Mouse (Mus musculus): Measurements from ENCODE around the gene Fuca1. TPM values are rescaled to one million over a fixed set of nuclear protein-coding genes. Genes with fewer than 3 reads are reported as not detected.
"Not testable (repeated sequence)": the region's sequence is repeated elsewhere in the genome, so short reads cannot be mapped to it uniquely, and the experiment has no call there.

The Fuca1 gene
- polyA plus RNA-seq, 1 experiment from 2014 or later = 78.4 TPM

GRCm38 (mm10) chr4:135971805-135972555 lies 51.4 kb downstream of the Fuca1 start:
- Histone ChIP-seq H3K27ac (ENCODE audit: low read depth, low read length) (peak overlapping the region; percentile 72), H3K9ac (ENCODE audit: low read depth, low read length) (peak overlapping the region; percentile 87), H3K4me1 (ENCODE audit: control insufficient read depth, insufficient read depth, low read depth, low read length) (peaks cover 13% of the 10 kb centered on the region), H3K4me2 (ENCODE audit: low read length) (peak overlapping the region; percentile 95), H3K36me3 (ENCODE audit: control insufficient read depth, insufficient read depth, low read length) (peaks cover 45% of the 10 kb centered on the region), H3K27me3 (replicated peaks; ENCODE audit: control insufficient read depth, insufficient read depth, low read length) (no peaks in the 10 kb centered on the region), H3K9me3 (ENCODE audit: control insufficient read depth, low read length) (no peaks in the 10 kb centered on the region), H3K4me3 (ENCODE audit: low read length) (peak overlapping the region; percentile 79)
- ATAC-seq = peak; percentile 75
- under 1% methylated on average over 35 of the region's 35 CpGs for WGBS

GRCm38 (mm10) chr4:135972556-135972906 lies 52.0 kb downstream of the Fuca1 start, which contains the start of gene Lypla2:
Gene Lypla2 (minus strand): TSS chr4:135972626.
- no peaks in the 10 kb centered on the region for H3K27me3 ChIP-seq (replicated peaks; ENCODE audit: control insufficient read depth, insufficient read depth, low read length)
- H3K4me3 ChIP-seq (ENCODE audit: low read length) = peak within 1 kb of the TSS; percentile 79
- 1% methylated on average over 19 of the region's 19 CpGs for WGBS
- H3K9me3 ChIP-seq (ENCODE audit: control insufficient read depth, low read length) = no peaks in the 10 kb centered on the region
- peak within 1 kb of the TSS; percentile 72 for H3K27ac ChIP-seq (ENCODE audit: low read depth, low read length)
- H3K9ac ChIP-seq (ENCODE audit: low read depth, low read length) = peak within 1 kb of the TSS; percentile 87
- H3K4me1 ChIP-seq (ENCODE audit: control insufficient read depth, insufficient read depth, low read depth, low read length) = peaks cover 13% of the 10 kb centered on the region
- peaks cover 40% of the 10 kb centered on the region for H3K36me3 ChIP-seq (ENCODE audit: control insufficient read depth, insufficient read depth, low read length)
- H3K4me2 ChIP-seq (ENCODE audit: low read length) = peak within 1 kb of the TSS; percentile 95
- ATAC-seq = peak; percentile 90

GRCm38 (mm10) chr4:135972911-135973811 lies 52.6 kb downstream of the Fuca1 start:
- Histone ChIP-seq H3K9ac (ENCODE audit: low read depth, low read length) (peak overlapping the region; percentile 42), H3K9me3 (ENCODE audit: control insufficient read depth, low read length) (no peaks in the 10 kb centered on the region), H3K27me3 (replicated peaks; ENCODE audit: control insufficient read depth, insufficient read depth, low read length) (no peaks in the 10 kb centered on the region), H3K4me2 (ENCODE audit: low read length) (peak overlapping the region; percentile 95), H3K36me3 (ENCODE audit: control insufficient read depth, insufficient read depth, low read length) (peaks cover 35% of the 10 kb centered on the region), H3K4me3 (ENCODE audit: low read length) (peak overlapping the region; percentile 79), H3K27ac (ENCODE audit: low read depth, low read length) (no peak overlapping the region), H3K4me1 (ENCODE audit: control insufficient read depth, insufficient read depth, low read depth, low read length) (peaks cover 13% of the 10 kb centered on the region)
- 68% methylated on average over 13 of the region's 13 CpGs for WGBS
- ATAC-seq = peak; percentile 9; the same call in 1 of the 2 replicates

GRCm38 (mm10) chr4:135976146-135976545 lies 55.6 kb downstream of the Fuca1 start:
- no peak overlapping the region for H3K27ac ChIP-seq (ENCODE audit: low read depth, low read length)
- H3K9ac ChIP-seq (ENCODE audit: low read depth, low read length) = no peak overlapping the region
- 92% methylated on average over 12 of the region's 12 CpGs for WGBS
- H3K27me3 ChIP-seq (replicated peaks; ENCODE audit: control insufficient read depth, insufficient read depth, low read length) = no peaks in the 10 kb centered on the region
- no peak for ATAC-seq
- peaks cover 8% of the 10 kb centered on the region for H3K4me1 ChIP-seq (ENCODE audit: control insufficient read depth, insufficient read depth, low read depth, low read length)
- no peak overlapping the region for H3K4me2 ChIP-seq (ENCODE audit: low read length)
- H3K4me3 ChIP-seq (ENCODE audit: low read length) = no peak overlapping the region
- no peaks in the 10 kb centered on the region for H3K9me3 ChIP-seq (ENCODE audit: control insufficient read depth, low read length)
- peaks cover 18% of the 10 kb centered on the region for H3K36me3 ChIP-seq (ENCODE audit: control insufficient read depth, insufficient read depth, low read length)

GRCm38 (mm10) chr4:135980223-135980622 lies 59.7 kb downstream of the Fuca1 start:
- H3K36me3 ChIP-seq (ENCODE audit: control insufficient read depth, insufficient read depth, low read length) = peaks cover 26% of the 10 kb centered on the region
- ATAC-seq; H3K4me2 ChIP-seq (ENCODE audit: low read length); H3K9me3 ChIP-seq (ENCODE audit: control insufficient read depth, low read length); H3K4me1 ChIP-seq (ENCODE audit: control insufficient read depth, insufficient read depth, low read depth, low read length); H3K4me3 ChIP-seq (ENCODE audit: low read length); H3K27ac ChIP-seq (ENCODE audit: low read depth, low read length); H3K27me3 ChIP-seq (replicated peaks; ENCODE audit: control insufficient read depth, insufficient read depth, low read length); H3K9ac ChIP-seq (ENCODE audit: low read depth, low read length): not testable (repeated sequence)
- 98% methylated on average over 5 of the region's 5 CpGs for WGBS

GRCm38 (mm10) chr4:135981524-135982063 lies 61.1 kb downstream of the Fuca1 start:
- Histone ChIP-seq H3K9ac (ENCODE audit: low read depth, low read length) (no peak overlapping the region), H3K27ac (ENCODE audit: low read depth, low read length) (no peak overlapping the region), H3K4me2 (ENCODE audit: low read length) (no peak overlapping the region), H3K9me3 (ENCODE audit: control insufficient read depth, low read length) (no peaks in the 10 kb centered on the region), H3K4me3 (ENCODE audit: low read length) (no peak overlapping the region), H3K36me3 (ENCODE audit: control insufficient read depth, insufficient read depth, low read length) (peaks cover 22% of the 10 kb centered on the region), H3K27me3 (replicated peaks; ENCODE audit: control insufficient read depth, insufficient read depth, low read length) (no peaks in the 10 kb centered on the region), H3K4me1 (ENCODE audit: control insufficient read depth, insufficient read depth, low read depth, low read length) (peaks cover 8% of the 10 kb centered on the region)
- WGBS = 71% methylated on average over 7 of the region's 7 CpGs
- no peak for ATAC-seq

- peaks cover 15% of the 10 kb centered on the region for H3K36me3 ChIP-seq (ENCODE audit: control insufficient read depth, insufficient read depth, low read length)
- H3K27me3 ChIP-seq (replicated peaks; ENCODE audit: control insufficient read depth, insufficient read depth, low read length) = no peaks in the 10 kb centered on the region
- 93% methylated on average over 5 of the region's 5 CpGs for WGBS
- peaks cover 12% of the 10 kb centered on the region for H3K4me1 ChIP-seq (ENCODE audit: control insufficient read depth, insufficient read depth, low read depth, low read length)
- no peak overlapping the region for H3K4me2 ChIP-seq (ENCODE audit: low read length)
- ATAC-seq = no peak
- no peaks in the 10 kb centered on the region for H3K9me3 ChIP-seq (ENCODE audit: control insufficient read depth, low read length)
- H3K27ac ChIP-seq (ENCODE audit: low read depth, low read length) = no peak overlapping the region
- H3K9ac ChIP-seq (ENCODE audit: low read depth, low read length) = no peak overlapping the region
- no peak overlapping the region for H3K4me3 ChIP-seq (ENCODE audit: low read length)
Measured at GRCm38 (mm10) chr4:135984556-135984955, 64.0 kb downstream of the Fuca1 start.

GRCm38 (mm10) chr4:135985193-135985592 lies 64.7 kb downstream of the Fuca1 start:
- no peak overlapping the region for H3K4me2 ChIP-seq (ENCODE audit: low read length)
- no peak overlapping the region for H3K27ac ChIP-seq (ENCODE audit: low read depth, low read length)
- no peak for ATAC-seq
- H3K4me3 ChIP-seq (ENCODE audit: low read length) = no peak overlapping the region
- no peaks in the 10 kb centered on the region for H3K27me3 ChIP-seq (replicated peaks; ENCODE audit: control insufficient read depth, insufficient read depth, low read length)
- no peak overlapping the region for H3K9ac ChIP-seq (ENCODE audit: low read depth, low read length)
- peaks cover 12% of the 10 kb centered on the region for H3K4me1 ChIP-seq (ENCODE audit: control insufficient read depth, insufficient read depth, low read depth, low read length)
- no peaks in the 10 kb centered on the region for H3K9me3 ChIP-seq (ENCODE audit: control insufficient read depth, low read length)
- H3K36me3 ChIP-seq (ENCODE audit: control insufficient read depth, insufficient read depth, low read length) = peaks cover 15% of the 10 kb centered on the region
- 94% methylated on average over 5 of the region's 5 CpGs for WGBS

GRCm38 (mm10) chr4:135985769-135986168 lies 65.2 kb downstream of the Fuca1 start:
- Histone ChIP-seq H3K4me3 (ENCODE audit: low read length) (peak overlapping the region; percentile 95), H3K4me1 (ENCODE audit: control insufficient read depth, insufficient read depth, low read depth, low read length) (peaks cover 12% of the 10 kb centered on the region), H3K27me3 (replicated peaks; ENCODE audit: control insufficient read depth, insufficient read depth, low read length) (no peaks in the 10 kb centered on the region), H3K36me3 (ENCODE audit: control insufficient read depth, insufficient read depth, low read length) (peaks cover 15% of the 10 kb centered on the region), H3K9ac (ENCODE audit: low read depth, low read length) (no peak overlapping the region), H3K4me2 (ENCODE audit: low read length) (peak overlapping the region; percentile 94), H3K9me3 (ENCODE audit: control insufficient read depth, low read length) (no peaks in the 10 kb centered on the region), H3K27ac (ENCODE audit: low read depth, low read length) (no peak overlapping the region)
- ATAC-seq = no peak
- 94% methylated on average over 7 of the region's 7 CpGs for WGBS
